Mouse (Mus musculus) megakaryocyte, embryonic 14.5 days (primary cell): ENCODE data around the gene Pafah1b2.

ENCODE experiments used
- FLI1 ChIP-seq: IDR thresholded peaks from 2 replicates; pipeline ENCODE4 v1.6.1; 2012; ENCODE audit warnings: low read length, inconsistent platforms, mixed read lengths
- GATA1 ChIP-seq: IDR thresholded peaks from 3 replicates; pipeline ENCODE4 v1.6.1; 2012; ENCODE audit warnings: mixed read lengths, low read length, inconsistent platforms, borderline replicate concordance

DNA sequence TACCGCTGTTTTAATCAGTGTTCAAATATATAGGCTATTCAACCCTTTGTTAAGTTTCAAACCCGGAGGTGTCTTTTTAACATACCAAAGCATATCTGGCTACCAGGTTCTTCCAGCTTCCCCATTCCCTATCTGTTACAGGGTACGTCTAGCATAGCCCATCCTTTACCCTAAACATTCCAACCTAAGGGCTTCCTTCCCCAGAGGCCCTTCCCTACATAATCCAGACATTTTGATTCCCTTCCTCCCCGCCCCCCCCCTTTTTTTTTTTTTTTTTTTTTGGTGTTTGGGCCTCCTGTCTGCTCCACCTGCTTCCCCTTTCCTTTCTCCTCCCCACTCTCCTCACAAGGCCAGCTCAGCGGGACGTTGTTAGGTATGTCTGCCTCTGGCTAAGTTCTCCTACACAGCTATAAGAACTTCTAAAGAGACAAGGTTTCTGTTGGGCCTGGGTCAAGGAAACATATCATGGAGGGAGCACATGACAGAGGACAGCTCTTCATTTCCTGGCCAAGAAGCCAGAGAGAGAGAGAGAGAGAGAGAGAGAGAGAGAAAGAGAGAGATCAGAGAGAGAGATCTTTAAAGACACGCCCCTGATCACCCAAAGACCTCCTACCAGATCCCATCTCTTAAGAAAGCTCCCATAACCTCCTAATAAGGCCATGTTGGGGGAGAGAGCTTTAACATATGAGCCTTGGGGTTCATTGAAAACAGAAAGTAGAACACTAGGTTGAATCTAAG lies 3.4 kb downstream of the Pafah1b2 start:
- no peak for TF ChIP-seq GATA1
- TF ChIP-seq FLI1: no peak
